Mouse (Mus musculus) liver, adult 2 months (tissue): Measurements from ENCODE around the gene Fam178b. TPM values are rescaled to one million over a fixed set of nuclear protein-coding genes. Genes with fewer than 3 reads are reported as not detected.

Experiments used
- DNase-seq: peaks from one replicate; pipeline ENCODE4 v3.0.0-alpha.2; 2011; ENCODE audit warnings: low read depth, low spot score; ENCODE audit errors: extremely low read depth
- H3K27ac ChIP-seq: fragments of 200-500 bp; replicated peaks from 2 replicates; pipeline ENCODE4 v1.5.1; 2012; ENCODE audit warnings: low read depth, mild to moderate bottlenecking, control low read depth, inconsistent platforms, low read length; ENCODE audit not compliant: insufficient read depth
- H3K27me3 ChIP-seq: fragments of 200-500 bp; 2 replicates; pipeline ENCODE4 v1.6.1; 2012; ENCODE audit warnings: mild to moderate bottlenecking, moderate library complexity, low read length, inconsistent platforms; ENCODE audit not compliant: control insufficient read depth, insufficient read depth
- H3K36me3 ChIP-seq: fragments of 200-500 bp; 2 replicates; pipeline ENCODE4 v1.6.1; 2012; ENCODE audit warnings: low read length, inconsistent platforms; ENCODE audit not compliant: control insufficient read depth, insufficient read depth
- H3K4me1 ChIP-seq: fragments of 200-500 bp; 2 replicates; pipeline ENCODE4 v1.6.1; 2011; ENCODE audit warnings: low read length; ENCODE audit not compliant: control insufficient read depth, insufficient read depth
- H3K4me3 ChIP-seq: fragments of 200-500 bp; 2 replicates; pipeline ENCODE4 v1.5.1; 2011; ENCODE audit warnings: low read depth, mild to moderate bottlenecking, control low read depth, low read length, moderate library complexity; ENCODE audit not compliant: insufficient read depth
- H3K79me2 ChIP-seq: fragments of 200-500 bp; 2 replicates; pipeline ENCODE4 v1.6.1; 2012; ENCODE audit warnings: inconsistent platforms, mild to moderate bottlenecking, low read length, moderate library complexity; ENCODE audit not compliant: control insufficient read depth, insufficient read depth
- H3K9ac ChIP-seq: fragments of 200-500 bp; 2 replicates; pipeline ENCODE4 v1.6.1; 2012; ENCODE audit warnings: low read depth, mild to moderate bottlenecking, control low read depth, inconsistent platforms, low read length
- CTCF ChIP-seq: fragments of 200-500 bp; IDR thresholded peaks from 2 replicates; pipeline ENCODE4 v1.5.1; 2011; ENCODE audit warnings: low read depth, low read length, control low read depth
- POLR2A ChIP-seq: fragments of 200-500 bp; IDR thresholded peaks from 2 replicates; pipeline ENCODE4 v1.6.1; 2011; ENCODE audit warnings: low read length, control low read depth; ENCODE audit not compliant: insufficient read depth; ENCODE audit errors: extremely low read depth
- WGBS: fragments of 180-500 bp; shearing (Covaris S2); methylation state at CpG from one replicate; pipeline ENCODE4 v1.1.7; 2018; 5-methylcytosine and 5-hydroxymethylcytosine counted together
- polyA plus RNA-seq: library from polyadenylated mRNA; depleted of rRNA; stranded (reverse); fragments of >200 nt; gene quantifications from 2 replicates; pipeline ENCODE4 v1.2.3, GENCODE M21; 2012; rRNA removed
- total RNA-seq: library from RNA; depleted of rRNA; stranded (reverse); fragments of >200 nt; gene quantifications from 2 replicates; pipeline ENCODE4 v1.2.3, GENCODE M21; 2014; rRNA removed

The Fam178b gene
- 0.18 TPM in 1 of 2 replicates, not detected in the other for total RNA-seq
- polyA plus RNA-seq: 0.11 TPM in 1 of 2 replicates, not detected in the other

DNA sequence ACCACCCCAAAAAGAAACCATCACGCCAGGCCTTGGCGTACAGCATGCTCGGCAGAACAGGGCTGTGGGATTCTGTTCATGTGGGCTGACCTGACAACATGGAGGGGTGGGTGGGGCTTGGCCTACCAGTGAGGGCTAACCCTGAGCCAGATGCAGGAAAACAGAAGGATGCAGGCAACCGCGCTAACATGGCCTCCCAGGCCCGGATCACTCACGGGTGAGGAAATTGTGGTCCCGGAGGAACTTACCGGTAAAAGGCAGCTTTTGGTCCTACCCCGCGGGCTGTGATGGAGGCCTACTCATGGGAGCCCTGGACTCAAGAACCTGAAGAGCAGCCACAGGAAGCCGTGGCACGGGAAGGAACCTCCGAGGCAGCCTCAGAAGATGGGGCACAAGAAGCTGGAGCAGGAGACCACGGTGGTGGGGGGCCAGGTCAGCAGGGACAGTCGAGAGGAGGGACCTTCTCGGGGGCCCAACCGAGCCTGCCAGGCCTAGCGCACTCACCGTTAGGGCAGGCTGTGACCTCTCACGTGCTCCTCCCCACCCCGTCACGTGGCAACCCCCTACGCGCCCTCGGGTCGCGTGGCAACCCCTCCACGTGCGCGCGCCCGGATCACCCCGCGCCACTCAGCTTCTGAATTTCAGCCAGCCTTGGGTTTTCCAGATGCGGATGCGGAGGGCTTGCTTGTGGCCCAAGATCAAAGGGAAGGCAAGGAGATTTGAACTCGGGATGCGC, at the start of gene Fam178b:
Fam178b (minus strand) TSS at position 564 of the 736 bp plus-strand sequence.
- WGBS: 94% methylated on average over 39 of the region's 39 CpGs
- Histone ChIP-seq H3K27me3 (no peaks in the 10 kb centered on the region), H3K4me1 (no peaks in the 10 kb centered on the region), H3K4me3 (no peak within 1 kb of the TSS), H3K36me3 (no peaks in the 10 kb centered on the region), H3K9ac (no peak within 1 kb of the TSS), H3K79me2 (no peaks in the 10 kb centered on the region), H3K27ac (no peak within 1 kb of the TSS)
- no peak for DNase-seq
- TF ChIP-seq CTCF (no peak), POLR2A (no peak)

GRCm38 (mm10) chr1:36724057-36724431, 41.1 kb upstream of the Fam178b start:
- no peaks in the 10 kb centered on the region for H3K79me2 ChIP-seq
- no peak for DNase-seq
- H3K36me3 ChIP-seq: no peaks in the 10 kb centered on the region
- no peak overlapping the region for H3K4me3 ChIP-seq
- no peak for TF ChIP-seq CTCF
- TF ChIP-seq POLR2A: no peak
- no peaks in the 10 kb centered on the region for H3K27me3 ChIP-seq
- WGBS: 89% methylated on average over 4 of the region's 4 CpGs
- H3K4me1 ChIP-seq: no peaks in the 10 kb centered on the region
- no peak overlapping the region for H3K27ac ChIP-seq
- no peak overlapping the region for H3K9ac ChIP-seq

GRCm38 (mm10) chr1:36723146-36724056, 40.4 kb upstream of the Fam178b start:
- 83% methylated on average over 16 of the region's 16 CpGs for WGBS
- Histone ChIP-seq H3K27me3 (no peaks in the 10 kb centered on the region), H3K27ac (no peak overlapping the region), H3K4me1 (no peaks in the 10 kb centered on the region), H3K4me3 (no peak overlapping the region), H3K79me2 (no peaks in the 10 kb centered on the region), H3K9ac (no peak overlapping the region), H3K36me3 (no peaks in the 10 kb centered on the region)
- TF ChIP-seq POLR2A (no peak), CTCF (no peak)
- DNase-seq: no peak

- H3K27me3 ChIP-seq: no peaks in the 10 kb centered on the region
- no peak for TF ChIP-seq CTCF
- no peak for TF ChIP-seq POLR2A
- no peak overlapping the region for H3K27ac ChIP-seq
- H3K79me2 ChIP-seq: no peaks in the 10 kb centered on the region
- H3K4me1 ChIP-seq: no peaks in the 10 kb centered on the region
- H3K4me3 ChIP-seq: no peak overlapping the region
- WGBS: 86% methylated on average over 1 of the region's 1 CpGs
- no peaks in the 10 kb centered on the region for H3K36me3 ChIP-seq
- DNase-seq: no peak
- no peak overlapping the region for H3K9ac ChIP-seq
Measured at GRCm38 (mm10) chr1:36718786-36719185, 35.8 kb upstream of the Fam178b start.

DNA sequence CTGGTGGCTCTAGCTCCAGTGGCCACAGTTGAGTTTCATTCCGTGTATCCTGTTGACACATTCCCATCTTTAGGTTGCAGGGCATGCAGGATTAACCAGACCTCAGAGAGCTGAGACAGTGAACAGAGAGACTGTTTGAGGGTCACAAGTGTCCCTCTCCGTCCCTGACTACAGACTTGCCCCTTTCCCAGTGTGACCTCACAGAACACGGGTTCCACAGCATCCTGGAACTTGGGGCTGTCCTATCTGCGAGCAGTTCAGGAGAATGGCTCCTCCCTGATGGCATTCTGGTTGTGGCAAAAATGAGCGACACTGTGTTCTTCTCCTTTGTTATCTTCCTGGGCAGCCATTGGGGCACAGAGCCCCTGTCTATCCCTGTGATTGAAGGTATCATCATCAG, 31.3 kb upstream of the Fam178b start, which contains the start of gene Actr1b:
Actr1b (minus strand) TSS at position 112 of the 400 bp plus-strand sequence.
- DNase-seq: no peak
- H3K27ac ChIP-seq: no peak within 1 kb of the TSS
- no peaks in the 10 kb centered on the region for H3K4me1 ChIP-seq
- TF ChIP-seq CTCF (no peak), POLR2A (no peak)
- H3K9ac ChIP-seq: no peak within 1 kb of the TSS
- H3K36me3 ChIP-seq: no peaks in the 10 kb centered on the region
- no peak within 1 kb of the TSS for H3K4me3 ChIP-seq
- peaks cover 4% of the 10 kb centered on the region for H3K79me2 ChIP-seq
- 85% methylated on average over 5 of the region's 5 CpGs for WGBS
- no peaks in the 10 kb centered on the region for H3K27me3 ChIP-seq
